Mouse (Mus musculus): ENCODE measurements around the gene Ehbp1. TPM values are rescaled to one million over a fixed set of nuclear protein-coding genes. Genes with fewer than 3 reads are reported as not detected.

Gene Ehbp1
- polyA plus RNA-seq, 1 experiment from 2014 or later: 20.1 TPM

GRCm38 (mm10) chr11:22230906-22231305 lies 111.2 kb downstream of the Ehbp1 start:
- Histone ChIP-seq H3K4me2 (no peak overlapping the region), H3K4me1 (no peaks in the 10 kb centered on the region; the same call in 1 of the 2 replicates), H3K27me3 (replicated peaks) (no peaks in the 10 kb centered on the region), H3K27ac (replicated peaks) (no peak overlapping the region), H3K9me3 (no peaks in the 10 kb centered on the region), H3K9ac (no peak overlapping the region), H3K36me3 (0 out of 2 replicates have a peak, but pooled peaks cover 3% of the 10 kb centered on the region), H3K4me3 (no peak overlapping the region)
- no peak for ATAC-seq (ENCODE audit: extremely low read depth, insufficient number of reproducible peaks, low FRiP score, low TSS enrichment)
- WGBS: 76% methylated on average over 6 of the region's 6 CpGs

GRCm38 (mm10) chr11:22225619-22226018 lies 116.5 kb downstream of the Ehbp1 start:
- Histone ChIP-seq H3K9ac (no peak overlapping the region), H3K27me3 (replicated peaks) (no peaks in the 10 kb centered on the region), H3K4me1 (no peaks in the 10 kb centered on the region), H3K4me2 (no peak overlapping the region), H3K27ac (replicated peaks) (no peak overlapping the region), H3K4me3 (no peak overlapping the region), H3K9me3 (no peaks in the 10 kb centered on the region), H3K36me3 (0 out of 2 replicates have a peak, but pooled peaks cover 3% of the 10 kb centered on the region)
- ATAC-seq (ENCODE audit: extremely low read depth, insufficient number of reproducible peaks, low FRiP score, low TSS enrichment): no peak
- WGBS: 48% methylated on average over 2 of the region's 2 CpGs

GRCm38 (mm10) chr11:22218222-22218621 lies 123.9 kb downstream of the Ehbp1 start:
- WGBS: 72% methylated on average over 2 of the region's 2 CpGs
- Histone ChIP-seq H3K36me3 (no peaks in the 10 kb centered on the region), H3K9me3 (no peaks in the 10 kb centered on the region), H3K27me3 (replicated peaks) (no peaks in the 10 kb centered on the region), H3K4me3 (no peak overlapping the region), H3K27ac (replicated peaks) (no peak overlapping the region), H3K4me2 (no peak overlapping the region), H3K9ac (no peak overlapping the region), H3K4me1 (no peaks in the 10 kb centered on the region)
- no peak for ATAC-seq (ENCODE audit: extremely low read depth, insufficient number of reproducible peaks, low FRiP score, low TSS enrichment)

GRCm38 (mm10) chr11:22216941-22217340 lies 125.2 kb downstream of the Ehbp1 start:
- no peak overlapping the region for H3K4me3 ChIP-seq
- H3K9ac ChIP-seq: no peak overlapping the region
- H3K4me1 ChIP-seq: no peaks in the 10 kb centered on the region
- H3K36me3 ChIP-seq: no peaks in the 10 kb centered on the region
- H3K27me3 ChIP-seq (replicated peaks): no peaks in the 10 kb centered on the region
- H3K9me3 ChIP-seq: no peaks in the 10 kb centered on the region
- no peak for ATAC-seq (ENCODE audit: extremely low read depth, insufficient number of reproducible peaks, low FRiP score, low TSS enrichment)
- no peak overlapping the region for H3K27ac ChIP-seq (replicated peaks)
- H3K4me2 ChIP-seq: no peak overlapping the region
- 82% methylated on average over 7 of the region's 7 CpGs for WGBS

GRCm38 (mm10) chr11:22206611-22207010 lies 135.5 kb downstream of the Ehbp1 start:
- H3K27ac ChIP-seq (replicated peaks): no peak overlapping the region
- 21% methylated on average over 1 of the region's 1 CpGs for WGBS
- H3K4me3 ChIP-seq: no peak overlapping the region
- no peak overlapping the region for H3K9ac ChIP-seq
- no peaks in the 10 kb centered on the region for H3K9me3 ChIP-seq
- no peaks in the 10 kb centered on the region for H3K27me3 ChIP-seq (replicated peaks)
- H3K4me2 ChIP-seq: no peak overlapping the region
- no peaks in the 10 kb centered on the region for H3K36me3 ChIP-seq
- no peaks in the 10 kb centered on the region for H3K4me1 ChIP-seq
- ATAC-seq (ENCODE audit: extremely low read depth, insufficient number of reproducible peaks, low FRiP score, low TSS enrichment): no peak

GRCm38 (mm10) chr11:22206191-22206590 lies 135.9 kb downstream of the Ehbp1 start:
- ATAC-seq (ENCODE audit: extremely low read depth, insufficient number of reproducible peaks, low FRiP score, low TSS enrichment): no peak
- no peak overlapping the region for H3K4me3 ChIP-seq
- no peaks in the 10 kb centered on the region for H3K4me1 ChIP-seq
- no peaks in the 10 kb centered on the region for H3K9me3 ChIP-seq
- WGBS: 58% methylated on average over 2 of the region's 2 CpGs
- no peak overlapping the region for H3K9ac ChIP-seq
- H3K36me3 ChIP-seq: no peaks in the 10 kb centered on the region
- H3K4me2 ChIP-seq: no peak overlapping the region
- H3K27ac ChIP-seq (replicated peaks): no peak overlapping the region
- no peaks in the 10 kb centered on the region for H3K27me3 ChIP-seq (replicated peaks)

GRCm38 (mm10) chr11:22203413-22203812 lies 138.7 kb downstream of the Ehbp1 start:
- Histone ChIP-seq H3K9ac (no peak overlapping the region), H3K27me3 (replicated peaks) (no peaks in the 10 kb centered on the region), H3K36me3 (no peaks in the 10 kb centered on the region), H3K4me1 (peaks cover 11% of the 10 kb centered on the region), H3K4me3 (no peak overlapping the region), H3K4me2 (no peak overlapping the region), H3K9me3 (no peaks in the 10 kb centered on the region), H3K27ac (replicated peaks) (no peak overlapping the region)
- 86% methylated on average over 5 of the region's 5 CpGs for WGBS
- no peak for ATAC-seq (ENCODE audit: extremely low read depth, insufficient number of reproducible peaks, low FRiP score, low TSS enrichment)

- no peaks in the 10 kb centered on the region for H3K9me3 ChIP-seq
- 77% methylated on average over 8 of the region's 8 CpGs for WGBS
- ATAC-seq (ENCODE audit: extremely low read depth, insufficient number of reproducible peaks, low FRiP score, low TSS enrichment): no peak
Observed at GRCm38 (mm10) chr11:22201125-22201524, 141.0 kb downstream of the Ehbp1 start.

GRCm38 (mm10) chr11:22199881-22200280 lies 142.2 kb downstream of the Ehbp1 start:
- Histone ChIP-seq H3K36me3 (no peaks in the 10 kb centered on the region), H3K4me3 (no peak overlapping the region), H3K9me3 (no peaks in the 10 kb centered on the region), H3K4me1 (peaks cover 24% of the 10 kb centered on the region), H3K27me3 (replicated peaks) (no peaks in the 10 kb centered on the region), H3K4me2 (no peak overlapping the region), H3K27ac (replicated peaks) (no peak overlapping the region), H3K9ac (no peak overlapping the region)
- ATAC-seq (ENCODE audit: extremely low read depth, insufficient number of reproducible peaks, low FRiP score, low TSS enrichment): no peak
- WGBS: 50% methylated on average over 3 of the region's 3 CpGs

More at GRCm38 (mm10) chr11:22201125-22201524, 141.0 kb downstream of the Ehbp1 start:
- no peak overlapping the region for H3K4me3 ChIP-seq
- H3K36me3 ChIP-seq: no peaks in the 10 kb centered on the region
- no peak overlapping the region for H3K9ac ChIP-seq
- H3K4me1 ChIP-seq: peaks cover 18% of the 10 kb centered on the region
- no peak overlapping the region for H3K27ac ChIP-seq (replicated peaks)
- no peaks in the 10 kb centered on the region for H3K27me3 ChIP-seq (replicated peaks)
- H3K4me2 ChIP-seq: no peak overlapping the region

GRCm38 (mm10) chr11:22198406-22198805 lies 143.7 kb downstream of the Ehbp1 start:
- Histone ChIP-seq H3K9me3 (no peaks in the 10 kb centered on the region), H3K4me2 (peak overlapping the region; percentile 43), H3K4me1 (peaks cover 32% of the 10 kb centered on the region), H3K9ac (peak overlapping the region; percentile 24), H3K27me3 (replicated peaks) (no peaks in the 10 kb centered on the region), H3K4me3 (peak overlapping the region; percentile 4; the same call in 1 of the 2 replicates), H3K36me3 (no peaks in the 10 kb centered on the region), H3K27ac (replicated peaks) (peak overlapping the region; percentile 63)
- no peak for ATAC-seq (ENCODE audit: extremely low read depth, insufficient number of reproducible peaks, low FRiP score, low TSS enrichment)
- 58% methylated on average over 6 of the region's 6 CpGs for WGBS

GRCm38 (mm10) chr11:22197935-22198334 lies 144.2 kb downstream of the Ehbp1 start:
- Histone ChIP-seq H3K27ac (replicated peaks) (peak overlapping the region; percentile 63), H3K9ac (peak overlapping the region; percentile 24), H3K9me3 (no peaks in the 10 kb centered on the region), H3K4me3 (peak overlapping the region; percentile 4; the same call in 1 of the 2 replicates), H3K27me3 (replicated peaks) (no peaks in the 10 kb centered on the region), H3K4me2 (peak overlapping the region; percentile 43), H3K4me1 (peaks cover 32% of the 10 kb centered on the region), H3K36me3 (no peaks in the 10 kb centered on the region)
- no peak for ATAC-seq (ENCODE audit: extremely low read depth, insufficient number of reproducible peaks, low FRiP score, low TSS enrichment)
- WGBS: 48% methylated on average over 6 of the region's 6 CpGs

GRCm38 (mm10) chr11:22196776-22197175 lies 145.3 kb downstream of the Ehbp1 start:
- no peak overlapping the region for H3K27ac ChIP-seq (replicated peaks)
- no peaks in the 10 kb centered on the region for H3K27me3 ChIP-seq (replicated peaks)
- no peak overlapping the region for H3K4me3 ChIP-seq
- no peak for ATAC-seq (ENCODE audit: extremely low read depth, insufficient number of reproducible peaks, low FRiP score, low TSS enrichment)
- peaks cover 32% of the 10 kb centered on the region for H3K4me1 ChIP-seq
- no peaks in the 10 kb centered on the region for H3K9me3 ChIP-seq
- WGBS: 74% methylated on average over 4 of the region's 4 CpGs
- no peak overlapping the region for H3K9ac ChIP-seq
- no peak overlapping the region for H3K4me2 ChIP-seq
- no peaks in the 10 kb centered on the region for H3K36me3 ChIP-seq
